Mouse (Mus musculus) heart, adult 9 months (tissue): ENCODE measurements around the gene Ptov1.

Source experiments
- DNase-seq, 2 experiments: peaks; one replicate each; pipeline ENCODE4 v3.0.0; 2022; ENCODE audit warnings: low spot score in 2 of 2

The Ptov1 gene

GRCm38 (mm10) chr7:44840426-44840825, 29.2 kb downstream of the Ptov1 start:
- DNase-seq = no peak

- no peak for DNase-seq
Measured at GRCm38 (mm10) chr7:44839491-44840191, 29.9 kb downstream of the Ptov1 start.

- DNase-seq = no peak
Measured at GRCm38 (mm10) chr7:44839171-44839490, 30.5 kb downstream of the Ptov1 start.

GRCm38 (mm10) chr7:44838073-44838472, 31.5 kb downstream of the Ptov1 start:
- no peak for DNase-seq

GRCm38 (mm10) chr7:44836423-44837053, 33.0 kb downstream of the Ptov1 start:
- DNase-seq = no peak

GRCm38 (mm10) chr7:44836016-44836404, 33.6 kb downstream of the Ptov1 start:
- no peak for DNase-seq

GRCm38 (mm10) chr7:44835373-44836015, 34.1 kb downstream of the Ptov1 start:
- no peak for DNase-seq

- no peak for DNase-seq
Measured at GRCm38 (mm10) chr7:44832763-44833162, 36.8 kb downstream of the Ptov1 start.

- no peak for DNase-seq
Measured at GRCm38 (mm10) chr7:44828706-44829105, 40.9 kb downstream of the Ptov1 start.

GRCm38 (mm10) chr7:44826771-44827170, 42.8 kb downstream of the Ptov1 start:
- DNase-seq = no peak

GRCm38 (mm10) chr7:44824872-44825271, 44.7 kb downstream of the Ptov1 start:
- peak; percentile 57 to 72 for DNase-seq

- DNase-seq = no peak
Measured at GRCm38 (mm10) chr7:44823409-44823808, 46.2 kb downstream of the Ptov1 start.

GRCm38 (mm10) chr7:44821666-44822448, 47.7 kb downstream of the Ptov1 start:
- no peak for DNase-seq

GRCm38 (mm10) chr7:44820525-44820924, 49.1 kb downstream of the Ptov1 start:
- DNase-seq = no peak

- no peak for DNase-seq
Measured at GRCm38 (mm10) chr7:44819863-44820262, 49.7 kb downstream of the Ptov1 start.

GRCm38 (mm10) chr7:44819391-44819790, 50.2 kb downstream of the Ptov1 start:
- DNase-seq = no peak

GRCm38 (mm10) chr7:44818751-44819235, 50.8 kb downstream of the Ptov1 start:
- peak in 1 of 2 experiments; percentile 60 for DNase-seq

- DNase-seq = no peak
Measured at GRCm38 (mm10) chr7:44818164-44818563, 51.4 kb downstream of the Ptov1 start.

GRCm38 (mm10) chr7:44817441-44817840, 52.1 kb downstream of the Ptov1 start:
- peak in 1 of 2 experiments; percentile 4 for DNase-seq

- peak in 1 of 2 experiments; percentile 64 for DNase-seq
Measured at GRCm38 (mm10) chr7:44816470-44817021, 53.0 kb downstream of the Ptov1 start, which contains the start of gene Atf5. TSS of gene Atf5 (minus strand) at chr7:44816658.

- peak; percentile 99 for DNase-seq
Measured at GRCm38 (mm10) chr7:44815721-44816469, 53.7 kb downstream of the Ptov1 start, which contains the start of the genes Nup62 and Il4i1. TSS of gene Nup62 (plus strand) at chr7:44816088. TSS of gene Il4i1 (plus strand) at chr7:44816387.
